Mouse (Mus musculus) kidney, postnatal 0 days (tissue): ENCODE measurements around the gene Ccdc28a. TPM values are rescaled to one million over a fixed set of nuclear protein-coding genes. Genes with fewer than 3 reads are reported as not detected.

Experiments
- ATAC-seq: fragments of 200-750 bp; cut with Nextera tagmentation; replicated peaks from 2 replicates; pipeline ENCODE4 v1.8.0; 2017; ENCODE audit warnings: low read depth, moderate number of reproducible peaks, moderate TSS enrichment, moderate library complexity; ENCODE audit not compliant: low FRiP score
- DNase-seq: peaks from one replicate; pipeline ENCODE4 v3.0.0-alpha.2; 2016; ENCODE audit warnings: low spot score
- H3K27ac ChIP-seq: fragments of 300-500 bp; sonication (generic); 2 replicates; pipeline ENCODE4 v1.5.1; 2014; ENCODE audit warnings: mild to moderate bottlenecking
- H3K27me3 ChIP-seq: fragments of 300-500 bp; sonication (generic); 2 replicates; pipeline ENCODE4 v1.6.1; 2014; ENCODE audit warnings: low read length, mixed read lengths; ENCODE audit not compliant: insufficient read depth
- H3K36me3 ChIP-seq: fragments of 300-500 bp; sonication (generic); 2 replicates; pipeline ENCODE4 v1.6.1; 2014; ENCODE audit warnings: low read length, mixed read lengths; ENCODE audit not compliant: insufficient read depth
- H3K4me1 ChIP-seq: fragments of 300-500 bp; sonication (generic); replicated peaks from 2 replicates; pipeline ENCODE4 v1.6.1; 2014; ENCODE audit warnings: antibody characterized with exemption, low read length, mixed read lengths; ENCODE audit not compliant: insufficient read depth
- H3K4me2 ChIP-seq: fragments of 300-500 bp; sonication (generic); 2 replicates; pipeline ENCODE4 v1.6.1; 2014; ENCODE audit warnings: mild to moderate bottlenecking, low read length, moderate library complexity, mixed read lengths
- H3K4me3 ChIP-seq: fragments of 300-500 bp; sonication (generic); replicated peaks from 2 replicates; pipeline ENCODE4 v1.5.1; 2014; ENCODE audit warnings: low read depth, low read length
- H3K9ac ChIP-seq: fragments of 300-500 bp; sonication (generic); 2 replicates; pipeline ENCODE4 v1.6.1; 2014; ENCODE audit warnings: low read depth, low read length
- H3K9me3 ChIP-seq: fragments of 300-500 bp; sonication (generic); replicated peaks from 2 replicates; pipeline ENCODE4 v1.6.1; 2016; ENCODE audit warnings: low read length, inconsistent platforms, mixed read lengths
- CTCF ChIP-seq: IDR thresholded peaks from 2 replicates; pipeline ENCODE4 v1.5.1; 2016; ENCODE audit warnings: antibody characterized with exemption, low read depth, mild to moderate bottlenecking, moderate library complexity
- WGBS: fragments of 180-500 bp; shearing (Covaris S2); extraction: QIAGEN DNeasy Blood & Tissue Kit; methylation state at CpG from one replicate; pipeline ENCODE4 v1.1.7; 2014; 5-methylcytosine and 5-hydroxymethylcytosine counted together
- polyA plus RNA-seq: library from polyadenylated mRNA; unstranded; fragments of >200 nt; fragmentation: Nextera tagmentation; extraction: Ambion mirVana; gene quantifications from 2 replicates; pipeline ENCODE4 v1.2.1, GENCODE M21; 2015

The Ccdc28a gene
- polyA plus RNA-seq, 1 experiment from 2014 or later, result 16.5 TPM

- WGBS, result 79% methylated on average over 5 of the region's 5 CpGs
- Histone ChIP-seq H3K27ac (no peak overlapping the region), H3K9me3 (no peaks in the 10 kb centered on the region), H3K27me3 (no peaks in the 10 kb centered on the region), H3K4me3 (no peak overlapping the region), H3K36me3 (no peaks in the 10 kb centered on the region), H3K4me1 (no peaks in the 10 kb centered on the region), H3K4me2 (no peak overlapping the region), H3K9ac (no peak overlapping the region)
- ATAC-seq, result no peak
- peak; percentile 25 for DNase-seq
- peak; percentile 43; the same call in 1 of the 2 replicates for TF ChIP-seq CTCF
These were observed 1.6 kb upstream of the Ccdc28a start for GRCm38 (mm10) chr10:18236328-18236927.

- peak overlapping the region; percentile 62 for H3K4me2 ChIP-seq
- no peak overlapping the region for H3K27ac ChIP-seq
- DNase-seq (no peak), ATAC-seq (peak; percentile 27)
- H3K9me3 ChIP-seq, result no peaks in the 10 kb centered on the region
- no peak for TF ChIP-seq CTCF
- 11% methylated on average over 14 of the region's 14 CpGs for WGBS
- no peaks in the 10 kb centered on the region for H3K4me1 ChIP-seq
- H3K36me3 ChIP-seq, result no peaks in the 10 kb centered on the region
- H3K27me3 ChIP-seq, result no peaks in the 10 kb centered on the region
- H3K4me3 ChIP-seq, result peak overlapping the region; percentile 72
- H3K9ac ChIP-seq, result 0 out of 2 replicates have a peak overlapping the region, but pooled peaks have one; percentile 65
These were observed 577 bp upstream of the Ccdc28a start for GRCm38 (mm10) chr10:18235402-18235747.

GRCm38 (mm10) chr10:18233891-18234290, 907 bp downstream of the Ccdc28a start:
- Histone ChIP-seq H3K9me3 (no peaks in the 10 kb centered on the region), H3K36me3 (no peaks in the 10 kb centered on the region), H3K4me1 (no peaks in the 10 kb centered on the region), H3K27ac (no peak overlapping the region), H3K27me3 (no peaks in the 10 kb centered on the region), H3K9ac (no peak overlapping the region), H3K4me3 (0 out of 2 replicates have a peak overlapping the region, but pooled peaks have one; percentile 72), H3K4me2 (peak overlapping the region; percentile 62; the same call in 1 of the 2 replicates)
- ATAC-seq, result no peak
- WGBS, result 50% methylated on average over 3 of the region's 3 CpGs
- no peak for DNase-seq
- peak; percentile 47 for TF ChIP-seq CTCF

DNA sequence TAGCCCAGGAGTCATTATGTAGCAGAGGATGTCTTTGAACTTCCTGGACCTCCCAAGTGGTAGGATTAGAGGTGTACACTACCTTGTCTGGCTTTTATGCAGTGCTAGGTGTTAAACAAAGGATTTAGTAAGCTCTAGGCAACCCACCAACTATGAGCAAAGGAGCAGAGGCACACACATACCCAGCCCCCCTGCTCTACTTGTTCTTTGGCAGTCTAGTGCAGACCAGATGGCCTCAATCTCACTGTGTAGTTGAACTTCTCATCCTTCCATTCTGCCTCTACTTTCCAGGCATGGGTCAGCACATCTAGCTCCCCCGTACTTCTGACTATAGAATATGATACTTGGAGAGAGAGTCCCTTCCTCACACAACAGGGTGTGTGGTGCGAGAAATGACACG, 10.4 kb downstream of the Ccdc28a start:
- H3K9ac ChIP-seq, result no peak overlapping the region
- TF ChIP-seq CTCF, result no peak
- H3K4me2 ChIP-seq, result no peak overlapping the region
- 72% methylated on average over 3 of the region's 3 CpGs for WGBS
- H3K27ac ChIP-seq, result no peak overlapping the region
- H3K4me3 ChIP-seq, result no peak overlapping the region
- H3K9me3 ChIP-seq, result no peaks in the 10 kb centered on the region
- no peak for ATAC-seq
- DNase-seq, result no peak
- H3K4me1 ChIP-seq, result no peaks in the 10 kb centered on the region
- no peaks in the 10 kb centered on the region for H3K27me3 ChIP-seq
- H3K36me3 ChIP-seq, result no peaks in the 10 kb centered on the region; the same call in 1 of the 2 replicates

DNA sequence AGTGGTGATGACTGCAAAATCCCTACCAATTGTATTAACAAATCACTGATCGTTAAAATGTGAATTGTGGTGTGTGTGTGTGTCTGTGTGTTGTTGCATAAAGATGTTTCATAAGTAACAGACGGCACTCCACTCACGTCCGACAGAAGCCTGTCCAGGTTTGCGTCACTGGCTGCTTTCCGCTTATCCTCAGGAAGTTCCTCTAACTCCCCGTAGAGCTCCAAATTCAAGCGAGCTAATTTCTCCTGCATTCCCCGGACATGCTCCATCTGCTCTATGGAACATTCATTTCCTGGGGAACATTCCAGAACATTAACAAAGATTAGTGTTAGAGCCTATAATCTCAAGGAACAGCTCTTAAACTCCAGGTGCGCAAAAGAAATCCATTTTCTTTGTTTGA, 15.4 kb downstream of the Ccdc28a start:
- Histone ChIP-seq H3K27ac (no peak overlapping the region), H3K4me3 (no peak overlapping the region), H3K27me3 (no peaks in the 10 kb centered on the region), H3K36me3 (no peaks in the 10 kb centered on the region; the same call in 1 of the 2 replicates), H3K9ac (no peak overlapping the region), H3K4me1 (no peaks in the 10 kb centered on the region), H3K9me3 (no peaks in the 10 kb centered on the region), H3K4me2 (no peak overlapping the region)
- 80% methylated on average over 10 of the region's 10 CpGs for WGBS
- TF ChIP-seq CTCF, result no peak
- no peak for DNase-seq
- no peak for ATAC-seq

DNA sequence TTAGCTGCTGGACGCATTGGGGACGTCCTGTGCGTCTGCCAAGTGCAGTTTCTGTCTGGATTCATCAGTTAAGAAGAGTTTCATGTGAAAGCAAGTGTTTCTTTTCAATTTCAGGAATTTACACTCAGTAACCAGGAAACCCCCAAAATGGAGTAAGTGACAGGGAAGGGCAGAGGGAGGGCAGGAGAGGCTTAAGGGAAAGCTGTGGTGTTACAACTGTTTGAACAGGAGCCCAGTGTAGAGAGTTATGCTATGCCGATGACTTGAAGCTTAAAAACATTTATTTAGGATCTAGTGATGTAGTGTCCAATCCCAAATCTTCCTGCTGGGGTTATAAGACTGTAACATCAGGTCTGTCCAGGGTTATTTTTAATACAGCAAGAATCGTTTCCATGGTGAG, 20.7 kb downstream of the Ccdc28a start:
- no peaks in the 10 kb centered on the region for H3K9me3 ChIP-seq
- no peak for TF ChIP-seq CTCF
- 80% methylated on average over 5 of the region's 5 CpGs for WGBS
- no peak overlapping the region for H3K9ac ChIP-seq
- no peak for ATAC-seq
- H3K27ac ChIP-seq, result no peak overlapping the region
- H3K27me3 ChIP-seq, result no peaks in the 10 kb centered on the region
- no peaks in the 10 kb centered on the region for H3K4me1 ChIP-seq
- H3K4me2 ChIP-seq, result no peak overlapping the region
- H3K4me3 ChIP-seq, result no peak overlapping the region
- no peaks in the 10 kb centered on the region for H3K36me3 ChIP-seq
- peak; percentile 57 for DNase-seq

GRCm38 (mm10) chr10:18213373-18213772, 21.4 kb downstream of the Ccdc28a start:
- DNase-seq (no peak), ATAC-seq (no peak)
- Histone ChIP-seq H3K27ac (no peak overlapping the region), H3K4me2 (no peak overlapping the region), H3K4me1 (no peaks in the 10 kb centered on the region), H3K9ac (no peak overlapping the region), H3K4me3 (no peak overlapping the region), H3K9me3 (no peaks in the 10 kb centered on the region), H3K27me3 (no peaks in the 10 kb centered on the region), H3K36me3 (no peaks in the 10 kb centered on the region)
- no peak for TF ChIP-seq CTCF
- WGBS, result 81% methylated on average over 4 of the region's 4 CpGs
